Mouse (Mus musculus): ENCODE measurements around the gene Rbpjl. TPM values are rescaled to one million over a fixed set of nuclear protein-coding genes. Genes with fewer than 3 reads are reported as not detected.

Gene Rbpjl
- under 1 TPM; 0.34 to 0.45 TPM for total RNA-seq (2021)

GRCm38 (mm10) chr2:164402906-164403305 lies at the start of gene Rbpjl:
Gene Rbpjl (plus strand): TSS chr2:164403141.
- peak; percentile 39 to 75 for DNase-seq (ENCODE audit: extremely low spot score in 1 of 2, low spot score in 1 of 2)

DNA sequence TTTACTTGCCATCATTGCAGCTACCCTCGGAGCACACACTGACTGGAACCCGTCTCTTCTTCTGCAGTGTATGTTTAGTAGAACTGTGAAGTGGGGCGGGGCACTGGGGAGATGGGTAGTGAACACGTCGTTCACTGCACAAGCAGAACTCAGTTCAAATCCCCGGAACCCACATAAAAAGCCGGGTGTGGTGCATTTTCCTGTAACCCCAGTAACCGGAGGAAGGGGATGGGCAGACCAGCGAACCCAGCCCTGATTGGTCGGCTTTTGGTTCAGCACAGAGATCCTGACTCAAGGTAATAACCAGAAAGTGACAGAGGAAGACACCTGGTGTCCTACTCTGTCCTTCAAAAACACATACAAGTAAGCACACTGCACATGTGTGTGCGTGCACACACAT lies 49.6 kb upstream of the Rbpjl start:
- DNase-seq (ENCODE audit: extremely low spot score in 1 of 2, low spot score in 1 of 2), result no peak

DNA sequence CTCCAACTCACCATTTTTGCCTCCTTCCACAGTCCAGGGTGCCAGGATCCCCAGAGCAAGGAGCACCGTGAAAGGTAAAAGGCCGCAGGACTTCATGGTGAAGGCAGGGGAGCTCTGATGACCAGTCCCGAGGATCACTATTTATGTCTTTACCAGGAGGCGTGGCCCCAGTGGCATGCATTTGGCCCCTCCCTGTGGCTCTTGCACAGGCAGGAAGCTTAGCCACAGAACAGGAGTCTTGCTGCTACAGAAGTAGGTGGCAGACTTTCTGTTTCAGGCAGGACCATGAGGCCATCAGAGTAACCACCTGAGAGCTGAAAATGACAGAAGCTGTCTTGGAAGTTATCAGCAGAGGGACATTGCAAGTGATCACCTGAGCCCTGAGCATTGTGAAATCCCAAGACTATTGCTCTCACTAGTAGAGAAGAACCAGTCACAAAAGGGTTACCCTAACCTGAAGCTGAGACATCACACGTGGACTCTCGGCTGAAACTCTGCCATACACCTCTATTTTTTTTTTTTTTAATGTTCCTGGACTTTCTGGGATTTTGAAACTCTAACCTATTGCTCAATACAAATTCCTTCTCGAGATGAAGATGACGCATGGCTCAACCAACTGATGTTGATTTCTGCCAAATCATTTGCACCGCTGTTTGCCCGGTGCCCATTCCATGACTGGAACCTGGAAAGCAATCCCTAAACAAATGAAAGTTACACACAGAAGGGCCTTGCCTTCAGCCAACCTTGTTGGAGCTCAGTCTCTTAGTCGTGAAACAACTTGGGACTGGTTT lies 46.6 kb upstream of the Rbpjl start:
- no peak for DNase-seq (ENCODE audit: extremely low spot score in 1 of 2, low spot score in 1 of 2)

DNA sequence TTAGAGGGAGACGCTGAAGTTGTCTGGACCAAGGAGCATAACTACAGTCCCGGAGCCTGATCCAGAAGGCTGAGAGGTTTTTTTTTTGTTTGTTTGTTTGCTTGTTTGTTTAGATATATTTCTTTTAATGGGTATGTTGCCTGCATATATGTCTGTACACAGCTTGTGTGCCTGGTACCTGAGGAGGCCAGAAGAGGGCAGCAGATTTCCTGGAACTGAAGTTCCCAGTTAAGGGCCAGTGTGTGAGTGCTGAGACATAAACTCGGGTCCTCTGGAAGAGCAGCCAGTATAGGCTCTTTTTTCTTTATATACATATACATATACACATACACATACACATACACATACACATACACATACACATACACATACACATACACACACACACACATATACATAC lies 44.6 kb upstream of the Rbpjl start:
- DNase-seq (ENCODE audit: extremely low spot score in 1 of 2, low spot score in 1 of 2), result no peak

- no peak for DNase-seq (ENCODE audit: extremely low spot score in 1 of 2, low spot score in 1 of 2)
Observed at GRCm38 (mm10) chr2:164359031-164359430, 43.9 kb upstream of the Rbpjl start.

- no peak for DNase-seq (ENCODE audit: extremely low spot score in 1 of 2, low spot score in 1 of 2)
Observed at GRCm38 (mm10) chr2:164359668-164360067, 43.3 kb upstream of the Rbpjl start.

- DNase-seq (ENCODE audit: extremely low spot score in 1 of 2, low spot score in 1 of 2), result no peak
Observed at GRCm38 (mm10) chr2:164360974-164361657, 41.8 kb upstream of the Rbpjl start.

DNA sequence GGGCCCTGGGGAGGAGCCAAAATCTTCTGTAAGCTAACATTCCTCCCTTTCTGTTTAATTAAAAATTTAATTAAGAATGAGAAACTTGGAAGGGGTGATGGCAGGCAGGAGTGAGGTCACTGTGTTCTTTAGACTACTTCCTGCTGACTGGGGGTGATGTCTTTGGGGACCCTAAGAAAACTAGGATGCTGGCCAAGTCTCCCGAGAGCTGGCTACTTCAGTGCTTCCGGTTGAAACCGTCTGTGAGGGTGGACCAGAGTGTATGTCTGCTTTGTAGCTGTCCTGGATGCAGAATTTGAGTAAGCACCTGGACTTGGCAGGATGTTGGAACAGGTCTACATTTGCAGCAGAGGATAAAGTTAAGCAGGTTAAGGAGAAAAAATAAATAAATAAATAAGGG lies 36.0 kb upstream of the Rbpjl start:
- DNase-seq (ENCODE audit: extremely low spot score in 1 of 2, low spot score in 1 of 2), result no peak

GRCm38 (mm10) chr2:164368620-164369105 lies 34.3 kb upstream of the Rbpjl start:
- no peak for DNase-seq (ENCODE audit: extremely low spot score in 1 of 2, low spot score in 1 of 2)

GRCm38 (mm10) chr2:164371371-164371770 lies 31.6 kb upstream of the Rbpjl start:
- DNase-seq (ENCODE audit: extremely low spot score in 1 of 2, low spot score in 1 of 2), result no peak

DNA sequence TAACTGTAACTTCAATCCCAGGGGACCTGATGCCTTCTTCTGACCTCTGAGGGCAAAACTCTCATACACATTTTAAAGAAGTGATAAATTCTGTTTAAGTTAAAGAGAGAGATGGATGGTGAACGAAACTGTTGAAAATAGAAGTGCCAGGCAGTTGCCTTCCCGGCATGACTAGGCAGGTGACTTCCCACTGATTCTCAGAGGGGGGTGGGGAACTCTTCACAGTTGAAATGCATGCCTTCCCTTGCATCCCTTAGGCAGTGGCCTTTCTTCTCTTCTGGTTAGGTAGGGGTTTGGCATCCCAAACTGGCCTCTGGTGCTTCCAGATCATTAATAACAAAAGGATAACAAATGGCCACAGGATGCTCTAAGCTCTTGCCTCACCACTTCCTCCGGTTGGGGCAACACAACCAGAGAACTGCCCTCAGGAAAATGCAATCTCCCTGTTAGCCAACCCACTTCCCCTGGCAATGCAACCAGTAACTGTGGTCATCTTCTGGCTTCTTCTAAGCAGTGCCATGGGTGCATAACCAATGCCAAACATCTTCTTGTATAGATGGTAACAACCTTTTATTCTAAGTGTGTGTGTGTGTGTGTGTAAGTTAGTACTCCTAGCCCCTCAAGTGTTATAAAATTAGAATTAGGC lies 30.4 kb upstream of the Rbpjl start:
- no peak for DNase-seq (ENCODE audit: extremely low spot score in 1 of 2, low spot score in 1 of 2)

DNA sequence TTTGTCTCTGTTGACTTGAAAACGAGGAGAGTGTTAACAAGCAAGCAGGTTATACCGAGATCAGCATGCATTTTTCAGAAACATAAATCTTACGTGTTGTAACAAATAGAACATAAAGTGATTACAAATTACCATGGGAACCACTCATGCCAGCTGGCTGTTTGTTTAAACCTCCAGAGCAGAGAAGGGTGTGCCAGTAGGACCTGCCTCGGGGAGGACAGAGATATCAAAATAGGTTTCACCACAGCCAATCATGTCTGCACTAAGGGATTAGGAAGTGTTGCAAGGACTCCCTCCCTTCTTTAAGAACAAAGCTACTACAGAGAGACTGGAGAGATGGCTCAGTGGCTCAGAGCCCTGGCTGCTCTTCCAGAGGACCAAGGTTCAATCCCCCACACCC lies 29.8 kb upstream of the Rbpjl start:
- peak in 1 of 2 experiments; percentile 18 for DNase-seq (ENCODE audit: extremely low spot score in 1 of 2, low spot score in 1 of 2)

GRCm38 (mm10) chr2:164377478-164378426 lies 25.2 kb upstream of the Rbpjl start:
- DNase-seq (ENCODE audit: extremely low spot score in 1 of 2, low spot score in 1 of 2), result no peak

DNA sequence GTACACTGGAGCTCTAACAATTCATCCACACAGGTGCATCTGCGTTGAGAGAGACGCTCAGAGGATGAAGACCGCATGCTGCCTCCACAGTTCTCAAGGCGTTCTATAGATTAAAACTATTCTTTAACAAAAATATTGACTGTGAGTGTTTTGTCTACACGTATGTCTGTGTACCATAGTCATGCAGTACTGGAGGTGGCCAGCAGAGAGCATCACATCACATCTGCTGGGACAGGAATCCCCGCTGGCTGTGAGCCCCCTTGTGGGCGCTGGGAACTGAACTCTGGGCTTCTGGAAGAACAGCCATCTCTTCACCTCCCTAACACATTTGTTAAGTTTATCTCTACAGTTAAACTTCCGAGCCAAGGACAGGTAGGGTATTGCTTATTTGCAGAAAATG lies 21.2 kb upstream of the Rbpjl start:
- no peak for DNase-seq (ENCODE audit: extremely low spot score in 1 of 2, low spot score in 1 of 2)

DNA sequence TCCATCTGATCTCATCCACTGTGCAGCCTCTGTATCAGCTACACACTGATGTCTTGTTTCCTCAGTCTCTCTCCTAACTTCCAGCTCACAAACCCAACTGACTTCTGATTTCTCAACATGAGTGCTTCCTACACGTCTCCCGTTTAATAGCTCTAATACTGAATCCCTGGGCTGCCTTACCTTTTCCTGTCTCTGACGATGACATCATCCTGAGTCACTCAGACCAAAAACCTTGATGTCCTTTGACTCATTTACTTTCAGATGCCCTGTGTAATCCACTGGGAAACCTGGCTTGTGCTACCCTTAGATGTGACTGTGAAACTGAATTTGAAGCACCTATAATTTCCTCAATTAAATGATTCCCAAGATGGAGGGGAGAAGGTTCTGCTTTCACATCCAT lies 20.0 kb upstream of the Rbpjl start:
- DNase-seq (ENCODE audit: extremely low spot score in 1 of 2, low spot score in 1 of 2), result no peak

DNA sequence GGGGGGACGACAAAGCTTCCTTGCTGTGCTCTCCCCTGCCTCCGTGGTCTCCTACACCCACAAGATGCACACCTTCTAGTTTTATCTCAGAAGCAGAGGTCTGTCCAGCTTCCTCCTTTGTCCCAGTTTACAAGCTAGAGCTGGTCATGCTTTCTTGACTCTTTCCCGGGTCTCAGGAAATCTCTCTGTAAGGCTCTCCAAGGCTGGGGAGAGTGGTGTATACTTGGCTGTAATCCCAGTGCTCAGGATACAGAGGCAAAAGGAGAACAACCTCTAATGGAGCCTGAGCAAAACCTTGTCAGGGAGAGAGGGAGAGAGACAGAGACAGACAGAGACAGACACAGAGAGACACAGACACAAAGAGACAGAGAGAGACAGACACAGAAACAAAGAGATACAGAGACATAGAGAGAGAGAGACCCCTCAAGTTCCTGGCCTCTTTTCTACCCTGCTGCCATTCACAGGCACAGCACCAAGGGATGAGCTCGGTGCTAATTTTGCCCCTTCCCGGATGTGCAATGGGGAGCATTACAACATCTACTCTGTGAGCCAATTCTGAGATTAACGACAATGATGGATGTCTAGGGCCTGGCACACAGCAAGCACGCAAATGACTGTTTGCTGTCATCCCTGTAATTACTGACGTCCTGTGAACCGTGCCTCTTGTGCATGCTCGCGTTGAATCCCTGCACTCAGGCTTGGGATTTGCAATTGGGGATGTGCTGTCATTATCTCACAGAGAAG lies 19.1 kb upstream of the Rbpjl start:
- no peak for DNase-seq (ENCODE audit: extremely low spot score in 1 of 2, low spot score in 1 of 2)

DNA sequence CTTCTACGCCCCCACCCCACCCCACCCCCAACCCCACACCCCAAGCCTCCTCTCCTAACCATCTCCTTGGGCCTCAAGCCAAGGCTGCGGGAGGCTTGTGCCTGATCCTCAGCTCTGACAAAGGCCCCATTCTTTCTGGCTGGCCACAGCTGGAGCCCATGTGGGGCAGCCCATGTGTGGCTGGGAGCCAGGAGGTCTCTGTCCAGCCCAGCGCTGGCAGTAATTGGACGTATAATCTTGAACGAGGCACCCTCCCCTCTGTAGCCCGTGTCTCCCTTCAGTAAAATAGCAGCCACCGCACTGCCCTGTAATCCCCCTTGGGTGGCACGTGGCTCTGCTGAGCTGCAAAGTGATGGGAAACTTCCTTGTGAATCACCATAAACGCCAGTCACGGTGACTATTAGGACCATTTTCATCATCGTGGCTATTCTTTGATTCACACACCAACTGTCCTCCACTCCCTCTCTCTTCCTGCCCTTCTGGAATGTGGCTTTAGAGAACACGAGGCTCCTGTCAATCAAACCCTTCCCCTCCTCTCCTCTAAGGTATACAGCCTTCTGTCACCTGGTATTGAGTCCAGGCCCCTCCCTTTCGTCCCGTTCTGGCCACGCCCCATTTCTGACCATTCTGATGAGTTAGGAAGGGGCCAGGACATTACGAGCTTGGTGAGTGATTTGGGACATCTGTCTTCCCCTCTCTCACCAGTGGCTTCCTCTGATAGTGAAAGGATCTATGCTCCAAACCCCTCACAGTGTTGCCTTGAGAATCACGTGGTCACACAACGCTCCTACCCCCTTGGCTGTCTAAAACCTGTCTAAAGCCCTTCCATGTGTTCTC lies 16.8 kb upstream of the Rbpjl start:
- no peak for DNase-seq (ENCODE audit: extremely low spot score in 1 of 2, low spot score in 1 of 2)

GRCm38 (mm10) chr2:164386953-164387352 lies 16.0 kb upstream of the Rbpjl start:
- peak; percentile 39 to 71 for DNase-seq (ENCODE audit: extremely low spot score in 1 of 2, low spot score in 1 of 2)

- DNase-seq (ENCODE audit: extremely low spot score in 1 of 2, low spot score in 1 of 2), result no peak
Observed at GRCm38 (mm10) chr2:164389020-164389419, 13.9 kb upstream of the Rbpjl start, which contains the start of gene Slpi. Gene Slpi (minus strand): TSS chr2:164389095.

All from layer of hippocampus, postnatal 25 days (tissue).